Mouse (Mus musculus) embryonic facial prominence, embryonic 10.5 days (tissue): ENCODE data around the gene Tead1. TPM values are rescaled to one million over a fixed set of nuclear protein-coding genes. Genes with fewer than 3 reads are reported as not detected.
A peak's percentile ranks its signal among the peaks of the same experiment; 100 is the strongest.

Experiments
- DNase-seq: peaks from one replicate; pipeline ENCODE4 v3.0.0-alpha.2; 2017; ENCODE audit warnings: low spot score
- H3K27ac ChIP-seq: fragments of 300-500 bp; sonication (generic); replicated peaks from 2 replicates; pipeline ENCODE4 v1.5.1; 2016; ENCODE audit warnings: mild to moderate bottlenecking
- H3K27me3 ChIP-seq: fragments of 300-500 bp; sonication (generic); replicated peaks from 2 replicates; pipeline ENCODE4 v1.6.1; 2016; ENCODE audit warnings: low read depth, mild to moderate bottlenecking; ENCODE audit not compliant: poor library complexity, severe bottlenecking
- H3K36me3 ChIP-seq: fragments of 300-500 bp; sonication (generic); replicated peaks from 2 replicates; pipeline ENCODE4 v1.6.1; 2016; ENCODE audit warnings: mild to moderate bottlenecking, moderate library complexity
- H3K4me1 ChIP-seq: fragments of 300-500 bp; sonication (generic); 2 replicates; pipeline ENCODE4 v1.6.1; 2016
- H3K4me3 ChIP-seq: fragments of 300-500 bp; sonication (generic); 2 replicates; pipeline ENCODE4 v1.5.1; 2016; ENCODE audit warnings: mild to moderate bottlenecking, moderate library complexity
- H3K9me3 ChIP-seq: fragments of 300-500 bp; sonication (generic); 2 replicates; pipeline ENCODE4 v1.6.1; 2016; ENCODE audit warnings: mild to moderate bottlenecking
- WGBS: fragments of 180-500 bp; shearing (Covaris S2); methylation state at CpG from one replicate; pipeline ENCODE4 v1.1.7; 2016; 5-methylcytosine and 5-hydroxymethylcytosine counted together
- polyA plus RNA-seq: library from polyadenylated mRNA; unstranded; fragments of >200 nt; fragmentation: Nextera tagmentation; extraction: Ambion mirVana; gene quantifications from 2 replicates; pipeline ENCODE4 v1.2.1, GENCODE M21; 2016

Tead1 gene
- polyA plus RNA-seq, 1 experiment from 2014 or later = 23.5 TPM

DNA sequence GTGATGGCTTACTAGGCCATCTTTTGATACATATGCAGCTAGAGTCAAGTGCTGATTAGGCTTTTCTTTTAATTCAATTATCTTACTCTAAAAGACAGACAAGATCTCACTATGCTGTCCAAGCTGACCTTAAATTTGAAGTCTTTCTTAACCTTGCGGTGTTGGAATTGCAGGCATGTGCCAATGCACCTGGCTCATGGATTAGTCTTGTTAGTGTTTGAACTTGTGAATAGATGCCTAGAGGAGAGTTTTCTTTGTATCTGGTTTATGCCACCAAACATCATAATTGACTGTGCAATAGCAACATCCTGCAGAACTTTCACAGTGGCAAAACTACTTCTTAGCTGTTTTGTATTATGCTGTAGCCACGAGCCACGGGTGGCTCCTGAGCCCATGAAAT, 68.7 kb downstream of the Tead1 start:
- WGBS = 89% methylated on average over 3 of the region's 3 CpGs
- no peak for DNase-seq
- H3K4me1 ChIP-seq = peaks cover 73% of the 10 kb centered on the region

DNA sequence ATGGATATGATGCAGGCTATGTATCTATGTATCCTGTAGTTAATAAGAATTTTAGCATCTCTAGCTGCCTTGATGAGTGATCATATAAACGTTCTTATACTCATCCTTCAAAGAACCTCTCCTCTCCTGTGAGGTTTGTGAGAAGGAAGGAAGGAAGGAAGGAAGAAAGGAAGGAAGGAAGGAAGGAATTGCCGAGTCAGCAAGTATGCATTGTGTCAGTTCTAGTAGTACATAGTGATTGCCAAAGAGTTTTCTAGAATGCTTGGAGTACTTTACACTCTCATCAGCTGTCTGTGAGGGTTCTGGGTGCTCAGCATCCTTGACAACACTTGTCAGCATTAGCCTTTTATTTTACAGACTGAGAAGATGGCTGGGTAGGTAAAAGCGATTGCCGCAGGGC, 69.2 kb downstream of the Tead1 start:
- WGBS = 88% methylated on average over 4 of the region's 4 CpGs
- Histone ChIP-seq H3K4me1 (peaks cover 72% of the 10 kb centered on the region), H3K9me3 (no peaks in the 10 kb centered on the region), H3K27ac (no peak overlapping the region), H3K36me3 (peaks cover 23% of the 10 kb centered on the region), H3K4me3 (no peak overlapping the region), H3K27me3 (no peaks in the 10 kb centered on the region)
- DNase-seq = no peak

More for the DNA sequence above, 68.7 kb downstream of the Tead1 start:
- no peak overlapping the region for H3K4me3 ChIP-seq
- no peaks in the 10 kb centered on the region for H3K9me3 ChIP-seq
- no peak overlapping the region for H3K27ac ChIP-seq
- H3K27me3 ChIP-seq = no peaks in the 10 kb centered on the region
- H3K36me3 ChIP-seq = peaks cover 23% of the 10 kb centered on the region

DNA sequence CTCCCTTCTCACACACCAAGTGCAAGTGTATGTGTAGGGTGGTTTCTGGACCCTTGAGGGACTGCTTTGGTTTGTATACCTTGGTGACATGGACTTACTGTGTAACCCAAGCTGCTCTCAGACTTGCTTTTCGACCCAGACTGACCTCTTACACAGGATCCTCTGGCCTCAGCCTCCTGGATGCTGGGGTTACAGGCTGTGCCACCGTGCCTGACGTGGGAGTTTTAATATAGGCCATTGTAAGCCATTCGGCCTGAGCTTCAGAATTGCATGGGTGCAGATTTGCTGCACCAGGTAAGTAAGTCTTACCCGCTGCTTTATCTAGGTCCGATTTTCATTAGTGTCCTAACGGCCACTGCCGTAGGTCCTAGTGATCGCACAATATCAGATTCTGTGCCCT, 71.0 kb downstream of the Tead1 start:
- H3K9me3 ChIP-seq = no peaks in the 10 kb centered on the region
- no peak overlapping the region for H3K27ac ChIP-seq
- WGBS = 87% methylated on average over 9 of the region's 9 CpGs
- peaks cover 70% of the 10 kb centered on the region for H3K4me1 ChIP-seq
- H3K36me3 ChIP-seq = peaks cover 23% of the 10 kb centered on the region
- H3K4me3 ChIP-seq = no peak overlapping the region
- no peaks in the 10 kb centered on the region for H3K27me3 ChIP-seq
- DNase-seq = no peak

DNA sequence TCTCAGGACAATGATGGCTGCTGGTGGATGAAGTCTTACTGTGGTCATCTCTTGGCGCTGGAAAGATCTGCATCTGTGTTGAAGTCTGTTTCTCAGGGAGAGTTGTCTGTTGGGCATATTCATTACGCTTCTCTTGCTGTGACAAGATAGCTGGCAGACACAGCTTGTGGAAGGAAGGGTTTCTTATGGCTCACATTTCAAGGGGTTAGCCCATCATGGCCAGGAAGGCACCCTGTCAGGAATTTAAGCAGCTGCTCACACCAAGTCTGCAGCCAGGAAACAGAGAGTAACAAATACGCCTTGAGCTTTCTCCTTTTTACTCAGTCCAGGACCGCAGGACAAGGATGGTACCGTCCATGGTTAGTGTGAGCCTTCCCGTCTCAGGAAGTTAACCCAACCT, 73.2 kb downstream of the Tead1 start:
- Histone ChIP-seq H3K27me3 (no peaks in the 10 kb centered on the region), H3K4me3 (no peak overlapping the region), H3K4me1 (peaks cover 63% of the 10 kb centered on the region), H3K27ac (no peak overlapping the region), H3K36me3 (peaks cover 20% of the 10 kb centered on the region), H3K9me3 (no peaks in the 10 kb centered on the region)
- WGBS = 90% methylated on average over 6 of the region's 6 CpGs
- no peak for DNase-seq

DNA sequence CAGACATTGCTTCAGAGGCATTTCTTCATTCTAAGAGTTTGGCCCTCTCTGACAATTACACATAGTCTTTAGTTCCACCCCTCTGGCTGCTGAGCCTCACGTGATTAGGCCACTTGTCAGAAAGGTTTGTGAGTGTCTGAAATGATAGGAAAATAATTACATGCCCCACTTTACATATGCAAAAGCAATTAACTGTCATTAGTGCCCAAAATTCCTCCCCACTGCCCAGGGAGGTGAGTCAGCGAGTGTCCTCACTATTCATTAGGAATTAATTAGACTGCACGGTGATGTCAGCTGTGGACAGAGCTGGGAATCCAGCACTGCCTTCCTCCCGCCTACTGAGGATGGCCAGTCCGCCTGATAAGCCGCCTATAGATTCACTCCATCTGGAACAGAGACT, 74.2 kb downstream of the Tead1 start:
- 80% methylated on average over 6 of the region's 6 CpGs for WGBS
- no peaks in the 10 kb centered on the region for H3K9me3 ChIP-seq

DNA sequence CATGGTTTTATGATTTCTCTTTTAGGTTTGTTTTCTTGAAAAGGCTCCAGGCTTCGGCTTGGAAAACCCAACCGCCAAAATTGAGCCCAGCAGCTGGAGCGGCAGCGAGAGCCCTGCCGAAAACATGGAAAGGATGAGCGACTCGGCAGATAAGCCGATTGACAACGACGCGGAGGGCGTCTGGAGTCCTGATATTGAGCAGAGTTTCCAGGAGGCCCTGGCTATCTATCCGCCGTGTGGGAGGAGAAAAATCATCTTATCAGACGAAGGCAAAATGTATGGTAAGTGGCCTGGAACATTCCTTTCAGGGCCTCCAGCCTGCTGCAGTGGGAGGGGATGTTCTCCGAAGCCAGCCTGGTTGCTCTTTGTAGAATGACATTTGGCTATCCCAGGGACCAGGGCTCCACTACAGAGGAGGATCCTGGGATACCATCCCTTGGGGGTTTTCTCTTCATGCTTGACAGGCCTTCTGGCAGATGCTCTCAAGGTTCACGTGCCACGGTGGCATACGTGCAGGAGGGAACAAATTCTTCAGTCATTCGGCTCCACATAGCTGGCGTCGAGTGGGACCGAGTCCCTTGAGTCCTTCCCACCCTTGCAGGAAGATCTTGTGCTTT, 80.3 kb downstream of the Tead1 start:
- 91% methylated on average over 23 of the region's 23 CpGs for WGBS
- Histone ChIP-seq H3K9me3 (no peaks in the 10 kb centered on the region), H3K4me3 (no peak overlapping the region), H3K36me3 (peaks cover 22% of the 10 kb centered on the region), H3K27ac (no peak overlapping the region), H3K4me1 (peaks cover 88% of the 10 kb centered on the region), H3K27me3 (no peaks in the 10 kb centered on the region)
- no peak for DNase-seq

More for the DNA sequence above, 74.2 kb downstream of the Tead1 start:
- Histone ChIP-seq H3K4me3 (no peak overlapping the region), H3K36me3 (peaks cover 20% of the 10 kb centered on the region), H3K27me3 (no peaks in the 10 kb centered on the region), H3K4me1 (peaks cover 67% of the 10 kb centered on the region), H3K27ac (no peak overlapping the region)
- no peak for DNase-seq

DNA sequence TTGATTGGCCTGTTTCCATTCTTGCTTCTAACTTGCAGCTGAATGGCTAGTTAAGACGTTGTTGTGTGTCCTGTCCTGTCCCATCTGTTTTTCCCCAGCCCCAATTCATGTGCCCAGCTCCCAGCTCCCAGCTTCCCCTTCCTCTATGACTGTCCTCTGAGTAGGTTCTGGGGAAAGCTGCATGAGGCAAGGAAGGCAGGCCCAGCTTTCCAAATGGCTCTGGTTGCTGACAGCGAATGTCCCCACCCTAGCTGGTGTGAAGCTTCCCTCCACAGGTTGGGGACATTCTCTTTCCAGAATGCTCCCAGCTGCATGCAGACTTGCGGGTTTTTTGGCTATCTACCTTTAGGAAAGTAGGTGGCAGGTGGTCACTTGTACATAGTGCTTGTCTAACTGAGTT, 81.2 kb downstream of the Tead1 start:
- Histone ChIP-seq H3K27ac (no peak overlapping the region; the same call in 1 of the 2 replicates), H3K27me3 (no peaks in the 10 kb centered on the region), H3K9me3 (no peaks in the 10 kb centered on the region), H3K36me3 (peaks cover 22% of the 10 kb centered on the region), H3K4me1 (peaks cover 82% of the 10 kb centered on the region), H3K4me3 (no peak overlapping the region)
- no peak for DNase-seq
- 80% methylated on average over 3 of the region's 3 CpGs for WGBS

DNA sequence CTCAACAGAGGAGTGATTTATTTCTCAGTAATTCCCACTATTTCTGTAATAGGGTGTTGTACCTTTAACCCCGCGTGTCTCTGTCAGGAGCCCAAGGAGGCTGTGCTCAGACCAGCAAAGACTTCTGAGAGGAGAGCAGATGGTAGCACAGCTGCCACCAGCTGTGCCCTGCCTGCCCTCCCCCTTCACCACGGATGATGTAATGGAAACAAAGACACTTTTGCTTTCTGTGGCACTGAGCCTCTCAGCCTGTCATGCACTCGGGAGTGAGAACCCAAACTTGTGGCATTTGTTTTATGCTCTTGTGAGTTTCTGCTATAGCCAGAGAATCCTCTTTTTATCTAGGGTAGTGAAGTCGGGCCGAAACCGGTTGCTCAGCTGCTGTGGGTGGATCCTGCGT, 81.7 kb downstream of the Tead1 start:
- peak; percentile 29 for DNase-seq
- no peaks in the 10 kb centered on the region for H3K27me3 ChIP-seq
- peaks cover 22% of the 10 kb centered on the region for H3K36me3 ChIP-seq
- H3K4me3 ChIP-seq = no peak overlapping the region
- 66% methylated on average over 8 of the region's 8 CpGs for WGBS
- H3K9me3 ChIP-seq = no peaks in the 10 kb centered on the region
- H3K4me1 ChIP-seq = peaks cover 82% of the 10 kb centered on the region
- no peak overlapping the region for H3K27ac ChIP-seq

DNA sequence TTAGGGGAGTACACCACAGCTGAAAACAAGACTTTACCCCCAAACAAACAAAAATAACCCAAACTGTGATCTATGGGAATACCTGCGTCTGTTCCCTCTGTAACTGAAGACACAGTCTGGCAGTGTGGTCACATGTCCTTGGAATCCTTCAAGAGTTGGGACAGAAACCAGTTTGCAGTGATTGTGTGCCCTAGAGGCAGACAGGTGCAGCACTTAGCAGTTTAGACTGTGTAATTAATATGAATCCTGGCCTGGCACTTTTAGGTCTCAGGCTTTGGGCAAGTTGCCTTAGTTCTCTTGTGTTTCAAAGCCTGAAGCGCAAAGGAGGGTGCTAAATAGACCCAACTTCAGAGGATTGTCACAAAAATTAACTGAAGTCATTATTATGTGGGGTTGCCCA, 83.8 kb downstream of the Tead1 start:
- Histone ChIP-seq H3K36me3 (peaks cover 22% of the 10 kb centered on the region), H3K27ac (no peak overlapping the region), H3K27me3 (no peaks in the 10 kb centered on the region), H3K4me1 (peaks cover 63% of the 10 kb centered on the region), H3K9me3 (no peaks in the 10 kb centered on the region), H3K4me3 (no peak overlapping the region)
- DNase-seq = no peak
- WGBS = 81% methylated on average over 2 of the region's 2 CpGs

DNA sequence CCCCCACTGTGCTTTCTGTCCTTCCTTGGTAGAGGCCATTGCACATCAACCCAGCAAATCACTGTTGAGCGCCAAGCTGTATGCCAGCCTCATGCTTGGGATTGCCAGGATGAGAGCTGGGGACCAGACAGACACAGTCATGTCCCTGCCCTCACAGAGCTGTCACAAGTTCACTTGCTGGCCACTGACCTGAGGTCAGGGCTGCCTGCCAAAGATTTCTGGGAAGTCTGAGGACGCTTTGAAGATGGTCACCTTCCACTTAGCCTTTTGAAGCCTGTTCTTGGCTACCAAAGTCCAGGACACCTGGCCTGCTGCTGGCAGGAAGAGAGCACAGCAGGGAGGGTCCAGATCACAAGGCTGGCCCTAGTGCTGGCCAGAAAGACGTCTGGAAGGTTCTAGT, 84.4 kb downstream of the Tead1 start:
- peaks cover 57% of the 10 kb centered on the region for H3K4me1 ChIP-seq
- peak overlapping the region; percentile 30; the same call in 1 of the 2 replicates for H3K27ac ChIP-seq
- no peaks in the 10 kb centered on the region for H3K27me3 ChIP-seq
- H3K36me3 ChIP-seq = peaks cover 22% of the 10 kb centered on the region
- DNase-seq = no peak
- H3K4me3 ChIP-seq = no peak overlapping the region
- WGBS = 64% methylated on average over 3 of the region's 3 CpGs
- no peaks in the 10 kb centered on the region for H3K9me3 ChIP-seq

DNA sequence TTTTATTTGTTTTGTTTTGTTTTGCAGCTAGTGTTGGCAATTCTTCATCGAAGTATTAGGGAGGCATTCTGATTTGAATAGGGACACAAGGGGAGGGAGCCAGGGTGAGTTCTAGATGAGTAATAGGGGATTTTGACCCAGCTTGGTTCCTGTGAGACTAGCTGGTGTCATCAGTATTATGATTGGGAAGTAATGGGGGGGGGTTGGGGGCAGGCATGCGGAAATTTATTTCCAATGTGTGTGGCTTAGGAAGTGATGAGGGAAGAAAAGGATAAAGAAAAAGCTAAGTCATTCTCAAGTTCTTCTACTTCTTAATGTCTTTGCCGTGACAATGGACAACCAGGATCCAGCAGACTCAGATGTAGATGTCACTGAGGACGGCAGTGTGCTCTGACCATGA, 85.8 kb downstream of the Tead1 start:
- peaks cover 56% of the 10 kb centered on the region for H3K4me1 ChIP-seq
- WGBS = 83% methylated on average over 4 of the region's 4 CpGs

DNA sequence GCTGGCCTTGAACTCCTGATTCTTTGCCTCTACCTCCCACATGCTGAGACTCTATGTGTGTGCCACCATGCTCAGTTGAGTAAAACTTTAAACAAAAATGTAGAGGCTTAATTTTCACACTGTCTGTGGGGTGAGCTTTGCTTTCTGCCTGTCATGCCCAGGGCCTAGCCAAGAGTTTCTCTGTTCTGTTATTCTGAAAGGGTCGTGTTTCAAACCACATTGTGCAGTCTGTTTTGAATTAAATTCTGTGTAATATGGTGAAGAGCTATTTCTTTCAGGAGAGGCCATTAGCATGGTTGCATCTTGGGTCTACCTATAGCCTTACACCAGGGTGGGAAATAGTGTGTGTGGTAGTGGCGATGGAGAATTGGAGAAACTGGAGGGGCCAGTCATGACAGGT, 90.7 kb downstream of the Tead1 start:
- DNase-seq = no peak
- Histone ChIP-seq H3K9me3 (no peaks in the 10 kb centered on the region), H3K4me1 (peaks cover 46% of the 10 kb centered on the region), H3K4me3 (no peak overlapping the region), H3K27me3 (no peaks in the 10 kb centered on the region), H3K27ac (no peak overlapping the region), H3K36me3 (no peaks in the 10 kb centered on the region)
- WGBS = 75% methylated on average over 2 of the region's 2 CpGs

More for the DNA sequence above, 85.8 kb downstream of the Tead1 start:
- no peak overlapping the region for H3K27ac ChIP-seq
- H3K27me3 ChIP-seq = no peaks in the 10 kb centered on the region
- DNase-seq = no peak
- H3K4me3 ChIP-seq = no peak overlapping the region
- H3K36me3 ChIP-seq = peaks cover 14% of the 10 kb centered on the region
- H3K9me3 ChIP-seq = no peaks in the 10 kb centered on the region

DNA sequence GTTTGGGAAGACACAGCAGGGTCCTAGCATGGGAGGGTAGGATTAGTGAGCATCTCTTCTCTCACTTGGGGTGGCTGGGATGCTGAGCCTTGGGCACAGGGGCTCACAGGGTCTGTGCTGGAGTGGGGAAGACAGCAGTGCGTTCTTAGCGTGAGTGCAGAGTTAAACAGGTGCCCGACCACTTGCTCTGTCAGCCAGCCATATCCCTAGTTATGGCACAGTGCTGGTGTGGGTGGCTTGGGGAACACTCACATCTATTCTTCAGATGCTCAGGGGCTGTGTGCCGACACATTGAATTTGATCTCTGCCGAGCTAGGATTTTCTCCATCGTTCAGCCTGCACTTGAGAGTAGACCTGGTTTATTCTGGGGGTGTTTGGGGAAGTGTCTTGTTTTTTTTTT, 92.3 kb downstream of the Tead1 start:
- H3K36me3 ChIP-seq = no peaks in the 10 kb centered on the region
- no peaks in the 10 kb centered on the region for H3K9me3 ChIP-seq
- H3K27ac ChIP-seq = no peak overlapping the region
- peaks cover 62% of the 10 kb centered on the region for H3K4me1 ChIP-seq
- no peaks in the 10 kb centered on the region for H3K27me3 ChIP-seq
- H3K4me3 ChIP-seq = no peak overlapping the region
- 89% methylated on average over 6 of the region's 6 CpGs for WGBS
- DNase-seq = no peak
